Mouse (Mus musculus): ENCODE data around the gene Itm2b.

GRCm38 (mm10) chr14:73399866-73400618 is 15.0 kb upstream of the Itm2b start:
- TF ChIP-seq CTCF (IDR thresholded peaks at IDR 0.05; ENCODE audit: low read depth, low read length): no peak
- no peak for TF ChIP-seq POLR2A (IDR thresholded peaks at IDR 0.05; ENCODE audit: extremely low read depth, insufficient read depth, low read length)
